Mouse (Mus musculus) forebrain, embryonic 11.5 days (tissue): ENCODE data around the gene Sdsl. TPM values are rescaled to one million over a fixed set of nuclear protein-coding genes. Genes with fewer than 3 reads are reported as not detected.

Experiments
- ATAC-seq: fragments of 200-750 bp; cut with Nextera tagmentation; replicated peaks from 2 replicates; pipeline ENCODE4 v1.8.0; 2017; ENCODE audit warnings: moderate TSS enrichment; ENCODE audit not compliant: low FRiP score
- DNase-seq: peaks from one replicate; pipeline ENCODE4 v3.0.0-alpha.2; 2017; ENCODE audit warnings: low spot score
- H3K27ac ChIP-seq: fragments of 300-500 bp; sonication (generic); 2 replicates; pipeline ENCODE4 v1.5.1; 2014; ENCODE audit warnings: low read depth, low read length
- H3K27me3 ChIP-seq: fragments of 300-500 bp; sonication (generic); 2 replicates; pipeline ENCODE4 v1.6.1; 2014; ENCODE audit warnings: mild to moderate bottlenecking, low read length, mixed read lengths; ENCODE audit not compliant: control insufficient read depth, insufficient read depth
- H3K36me3 ChIP-seq: fragments of 300-500 bp; sonication (generic); 2 replicates; pipeline ENCODE4 v1.6.1; 2014; ENCODE audit warnings: mild to moderate bottlenecking, low read length, moderate library complexity, mixed read lengths; ENCODE audit not compliant: control insufficient read depth, insufficient read depth
- H3K4me1 ChIP-seq: fragments of 300-500 bp; sonication (generic); replicated peaks from 2 replicates; pipeline ENCODE4 v1.6.1; 2014; ENCODE audit warnings: low read length, mixed read lengths; ENCODE audit not compliant: control insufficient read depth, insufficient read depth
- H3K4me2 ChIP-seq: fragments of 300-500 bp; sonication (generic); 2 replicates; pipeline ENCODE4 v1.6.1; 2014; ENCODE audit warnings: low read depth, mild to moderate bottlenecking, low read length, moderate library complexity, mixed read lengths; ENCODE audit not compliant: severe bottlenecking
- H3K4me3 ChIP-seq: fragments of 300-500 bp; sonication (generic); 2 replicates; pipeline ENCODE4 v1.5.1; 2014; ENCODE audit warnings: low read depth, low read length
- H3K9ac ChIP-seq: fragments of 300-500 bp; sonication (generic); 2 replicates; pipeline ENCODE4 v1.6.1; 2014; ENCODE audit warnings: low read length
- H3K9me3 ChIP-seq: fragments of 300-500 bp; sonication (generic); 2 replicates; pipeline ENCODE4 v1.6.1; 2016; ENCODE audit warnings: low read length, mixed read lengths; ENCODE audit not compliant: control insufficient read depth
- WGBS: fragments of 180-500 bp; shearing (Covaris S2); extraction: QIAGEN DNeasy Blood & Tissue Kit; methylation state at CpG from one replicate; pipeline ENCODE4 v1.1.7; 2014; 5-methylcytosine and 5-hydroxymethylcytosine counted together
- polyA plus RNA-seq: library from polyadenylated mRNA; unstranded; fragments of >200 nt; fragmentation: Nextera tagmentation; extraction: Ambion mirVana; gene quantifications from 2 replicates; pipeline ENCODE4 v1.2.1, GENCODE M21; 2014

The Sdsl gene
- polyA plus RNA-seq, 1 experiment from 2014 or later, result 4.5 TPM

GRCm38 (mm10) chr5:120437986-120438385, 34.6 kb downstream of the Sdsl start:
- Histone ChIP-seq H3K4me3 (peak overlapping the region; percentile 26), H3K36me3 (no peaks in the 10 kb centered on the region), H3K9ac (peak overlapping the region; percentile 63), H3K27ac (peak overlapping the region; percentile 84), H3K9me3 (no peaks in the 10 kb centered on the region), H3K4me2 (peak overlapping the region; percentile 77), H3K27me3 (peaks cover 61% of the 10 kb centered on the region), H3K4me1 (peaks cover 29% of the 10 kb centered on the region)
- 0% methylated on average over 31 of the region's 33 CpGs for WGBS
- ATAC-seq, result peak; percentile 50; the same call in 1 of the 2 replicates
- DNase-seq, result peak; percentile 83

GRCm38 (mm10) chr5:120437539-120437938, 35.1 kb downstream of the Sdsl start:
- Histone ChIP-seq H3K27me3 (peaks cover 61% of the 10 kb centered on the region), H3K4me2 (peak overlapping the region; percentile 77), H3K9ac (peak overlapping the region; percentile 63), H3K27ac (peak overlapping the region; percentile 84), H3K4me1 (peaks cover 29% of the 10 kb centered on the region), H3K36me3 (no peaks in the 10 kb centered on the region), H3K4me3 (peak overlapping the region; percentile 26), H3K9me3 (no peaks in the 10 kb centered on the region)
- 1% methylated on average over 17 of the region's 17 CpGs for WGBS
- peak; percentile 65 for DNase-seq
- ATAC-seq, result 0 out of 2 replicates have a peak, but pooled peaks have one; percentile 3

GRCm38 (mm10) chr5:120436885-120437495, 35.6 kb downstream of the Sdsl start:
- ATAC-seq, result no peak
- Histone ChIP-seq H3K27ac (peak overlapping the region; percentile 84), H3K4me2 (peak overlapping the region; percentile 77), H3K4me1 (peaks cover 29% of the 10 kb centered on the region), H3K9ac (peak overlapping the region; percentile 63; the same call in 1 of the 2 replicates), H3K36me3 (no peaks in the 10 kb centered on the region), H3K9me3 (no peaks in the 10 kb centered on the region), H3K4me3 (peak overlapping the region; percentile 26), H3K27me3 (peaks cover 66% of the 10 kb centered on the region)
- peak; percentile 72 for DNase-seq
- WGBS, result under 1% methylated on average over 18 of the region's 18 CpGs

- WGBS, result under 1% methylated on average over 47 of the region's 47 CpGs
- Histone ChIP-seq H3K27ac (peak overlapping the region; percentile 77), H3K4me2 (peak overlapping the region; percentile 77), H3K4me3 (peak overlapping the region; percentile 52), H3K9ac (peak overlapping the region; percentile 76), H3K9me3 (no peaks in the 10 kb centered on the region), H3K27me3 (peaks cover 77% of the 10 kb centered on the region), H3K4me1 (peaks cover 29% of the 10 kb centered on the region), H3K36me3 (no peaks in the 10 kb centered on the region)
- DNase-seq (peak; percentile 85), ATAC-seq (peak; percentile 28)
Observed at GRCm38 (mm10) chr5:120435731-120436501, 36.7 kb downstream of the Sdsl start.

GRCm38 (mm10) chr5:120435006-120435681, 37.5 kb downstream of the Sdsl start:
- Histone ChIP-seq H3K4me2 (peak overlapping the region; percentile 77), H3K27me3 (peaks cover 79% of the 10 kb centered on the region), H3K36me3 (no peaks in the 10 kb centered on the region), H3K27ac (peak overlapping the region; percentile 77), H3K9me3 (no peaks in the 10 kb centered on the region), H3K4me1 (peaks cover 26% of the 10 kb centered on the region), H3K9ac (peak overlapping the region; percentile 76), H3K4me3 (peak overlapping the region; percentile 52)
- WGBS, result under 1% methylated on average over 44 of the region's 44 CpGs
- DNase-seq, result peak; percentile 72
- ATAC-seq, result no peak

- H3K9me3 ChIP-seq, result no peaks in the 10 kb centered on the region
- no peak for ATAC-seq
- peak; percentile 63 for DNase-seq
- H3K9ac ChIP-seq, result peak overlapping the region; percentile 76
- H3K4me2 ChIP-seq, result peak overlapping the region; percentile 77
- H3K4me1 ChIP-seq, result peaks cover 20% of the 10 kb centered on the region
- no peaks in the 10 kb centered on the region for H3K36me3 ChIP-seq
- H3K4me3 ChIP-seq, result peak overlapping the region; percentile 52
- WGBS, result 4% methylated on average over 21 of the region's 21 CpGs
- peaks cover 79% of the 10 kb centered on the region for H3K27me3 ChIP-seq
- H3K27ac ChIP-seq, result no peak overlapping the region
Observed at GRCm38 (mm10) chr5:120434231-120434735, 38.3 kb downstream of the Sdsl start.

GRCm38 (mm10) chr5:120433135-120433760, 39.4 kb downstream of the Sdsl start:
- H3K4me2 ChIP-seq, result peak overlapping the region; percentile 77
- peak overlapping the region; percentile 76 for H3K9ac ChIP-seq
- H3K36me3 ChIP-seq, result no peaks in the 10 kb centered on the region
- H3K4me1 ChIP-seq, result peaks cover 21% of the 10 kb centered on the region
- WGBS, result 0% methylated on average over 13 of the region's 13 CpGs
- no peak overlapping the region for H3K27ac ChIP-seq
- peak overlapping the region; percentile 52 for H3K4me3 ChIP-seq
- no peaks in the 10 kb centered on the region for H3K9me3 ChIP-seq
- DNase-seq (peak; percentile 72), ATAC-seq (no peak)
- peaks cover 81% of the 10 kb centered on the region for H3K27me3 ChIP-seq

- H3K4me2 ChIP-seq, result peak overlapping the region; percentile 77
- peaks cover 19% of the 10 kb centered on the region for H3K4me1 ChIP-seq
- 0 out of 2 replicates have a peak overlapping the region, but pooled peaks have one; percentile 72 for H3K27ac ChIP-seq
- ATAC-seq, result no peak
- H3K9ac ChIP-seq, result peak overlapping the region; percentile 76
- WGBS, result under 1% methylated on average over 9 of the region's 9 CpGs
- H3K36me3 ChIP-seq, result no peaks in the 10 kb centered on the region
- H3K9me3 ChIP-seq, result no peaks in the 10 kb centered on the region
- H3K4me3 ChIP-seq, result peak overlapping the region; percentile 52
- peak; percentile 67 for DNase-seq
- H3K27me3 ChIP-seq, result peaks cover 83% of the 10 kb centered on the region
Observed at GRCm38 (mm10) chr5:120432486-120433015, 40.1 kb downstream of the Sdsl start.
